ENCODE assay signal across 8 mouse cellular contexts in genomic region chr2:29964354-29965249, GRCm38 (mm10). TPM values are rescaled to one million over a fixed set of nuclear protein-coding genes. Genes with fewer than 3 reads are reported as not detected.
DNase-seq lines count a peak whose midpoint lies in the region; ATAC-seq and TF ChIP-seq lines count a peak whose summit lies in the region.

No protein-coding gene starts in this region.

- H3K4me1 ChIP-seq in bone marrow, adult 2 months (ENCODE audit: control insufficient read depth, insufficient read depth, low read length): no peaks in the 10 kb centered on the region
- H3K4me1 ChIP-seq in forebrain, postnatal 0 days (ENCODE audit: insufficient read depth): peaks cover 25% of the 10 kb centered on the region
- H3K4me1 ChIP-seq in intestine, postnatal 0 days (replicated peaks; ENCODE audit: control insufficient read depth, insufficient read depth, low read length): peaks cover 20% of the 10 kb centered on the region
- H3K4me1 ChIP-seq in limb, embryonic 10.5 days: peaks cover 26% of the 10 kb centered on the region
- H3K4me1 ChIP-seq in midbrain, embryonic 15.5 days: peaks cover 39% of the 10 kb centered on the region

- peak; percentile 13 to 42 for DNase-seq in monocyte, adult 2 months (ENCODE audit: low read depth in 1 of 2, low spot score in 2 of 2)
- DNase-seq in forebrain, postnatal 0 days: peak; percentile 74
- DNase-seq in limb, embryonic 10.5 days (ENCODE audit: low spot score): no peak

- peak overlapping the region; percentile 99 for H3K9ac ChIP-seq in forebrain, postnatal 0 days
- H3K9ac ChIP-seq in intestine, postnatal 0 days (ENCODE audit: low read depth, low read length): peak overlapping the region; percentile 91
- peak overlapping the region; percentile 91 for H3K9ac ChIP-seq in midbrain, embryonic 15.5 days

- H3K9me3 ChIP-seq in forebrain, postnatal 0 days (ENCODE audit: low read length): no peaks in the 10 kb centered on the region
- H3K9me3 ChIP-seq in intestine, postnatal 0 days (ENCODE audit: control insufficient read depth): no peaks in the 10 kb centered on the region
- H3K9me3 ChIP-seq in limb, embryonic 10.5 days (replicated peaks): no peaks in the 10 kb centered on the region
- H3K9me3 ChIP-seq in midbrain, embryonic 15.5 days: no peaks in the 10 kb centered on the region

- TF ChIP-seq POLR2A in bone marrow, adult 2 months (IDR thresholded peaks at IDR 0.05; ENCODE audit: borderline replicate concordance, control insufficient read depth, low read depth, low read length): no peak

- peak overlapping the region; percentile 96 for H3K27ac ChIP-seq in bone marrow, adult 2 months (ENCODE audit: control insufficient read depth, insufficient read depth, low read depth, low read length, poor library complexity)
- peak overlapping the region; percentile 98 for H3K27ac ChIP-seq in forebrain, postnatal 0 days (ENCODE audit: low read depth, low read length)
- H3K27ac ChIP-seq in intestine, postnatal 0 days (ENCODE audit: low read depth, low read length): peak overlapping the region; percentile 90
- H3K27ac ChIP-seq in limb, embryonic 10.5 days: peak overlapping the region; percentile 96
- H3K27ac ChIP-seq in midbrain, embryonic 15.5 days: peak overlapping the region; percentile 98

- H3K27me3 ChIP-seq in forebrain, postnatal 0 days (ENCODE audit: insufficient read depth, low read length): no peaks in the 10 kb centered on the region
- H3K27me3 ChIP-seq in intestine, postnatal 0 days (replicated peaks; ENCODE audit: control insufficient read depth, insufficient read depth, low read length): no peaks in the 10 kb centered on the region
- H3K27me3 ChIP-seq in limb, embryonic 10.5 days (ENCODE audit: low read depth, poor library complexity, severe bottlenecking): no peaks in the 10 kb centered on the region
- no peaks in the 10 kb centered on the region for H3K27me3 ChIP-seq in midbrain, embryonic 15.5 days (replicated peaks)

- TF ChIP-seq CTCF in bone marrow, adult 2 months (IDR thresholded peaks at IDR 0.05; ENCODE audit: control insufficient read depth, insufficient read depth, low read length): no peak
- TF ChIP-seq CTCF in forebrain, postnatal 0 days (IDR thresholded peaks at IDR 0.05; ENCODE audit: low read depth): no peak
- no peak for TF ChIP-seq CTCF in intestine, postnatal 0 days (IDR thresholded peaks at IDR 0.05; ENCODE audit: low read depth)

- H3K4me3 ChIP-seq in bone marrow, adult 2 months (replicated peaks; ENCODE audit: control insufficient read depth, low read depth, low read length): peak overlapping the region; percentile 58
- H3K4me3 ChIP-seq in forebrain, postnatal 0 days (ENCODE audit: low read depth, low read length): peak overlapping the region; percentile 99
- peak overlapping the region; percentile 94 for H3K4me3 ChIP-seq in intestine, postnatal 0 days (ENCODE audit: low read depth, low read length)
- H3K4me3 ChIP-seq in limb, embryonic 10.5 days: peak overlapping the region; percentile 98
- H3K4me3 ChIP-seq in midbrain, embryonic 15.5 days: peak overlapping the region; percentile 88

- WGBS in bone marrow, adult 2 months: 23% methylated on average over 10 of the region's 10 CpGs
- 10% methylated on average over 10 of the region's 10 CpGs for WGBS in forebrain, postnatal 0 days
- 13% methylated on average over 10 of the region's 10 CpGs for WGBS in intestine, postnatal 0 days
- WGBS in limb, embryonic 10.5 days: 19% methylated on average over 10 of the region's 10 CpGs
- 14% methylated on average over 10 of the region's 10 CpGs for WGBS in midbrain, embryonic 15.5 days

- peaks cover 16% of the 10 kb centered on the region; the same call in 1 of the 2 replicates for H3K36me3 ChIP-seq in forebrain, postnatal 0 days (ENCODE audit: insufficient read depth)
- peaks cover 6% of the 10 kb centered on the region for H3K36me3 ChIP-seq in intestine, postnatal 0 days (ENCODE audit: control insufficient read depth, insufficient read depth)
- H3K36me3 ChIP-seq in limb, embryonic 10.5 days: peaks cover 28% of the 10 kb centered on the region
- H3K36me3 ChIP-seq in midbrain, embryonic 15.5 days (replicated peaks): peaks cover 7% of the 10 kb centered on the region

- peak overlapping the region; percentile 58 for H3K4me2 ChIP-seq in forebrain, postnatal 0 days (ENCODE audit: low read depth)
- peak overlapping the region; percentile 81 for H3K4me2 ChIP-seq in intestine, postnatal 0 days (replicated peaks; ENCODE audit: low read depth)
- peak overlapping the region; percentile 67 for H3K4me2 ChIP-seq in midbrain, embryonic 15.5 days

- no peak for ATAC-seq in monocyte, adult 5-6 weeks (replicated peaks; ENCODE audit: insufficient number of reproducible peaks, low FRiP score, low TSS enrichment, poor library complexity, severe bottlenecking)
- ATAC-seq in forebrain, postnatal 0 days: peak; percentile 15; the same call in 1 of the 2 replicates
- peak; percentile 31 for ATAC-seq in intestine, postnatal 0 days
- no peak for ATAC-seq in midbrain, embryonic 15.5 days (replicated peaks)
- no peak for ATAC-seq in activated CD4-positive, CD25-positive, alpha-beta regulatory T cell, adult 4 months

RNA-seq across cellular contexts. Expression of gene Sptan1, which starts 0.8 kb away (rescaled TPM):
- 296 to 354 TPM (median 326 TPM) in 3 replicates for total RNA-seq in monocyte, adult 5-6 weeks (2017)
- 13.8 and 23.4 TPM in 2 replicates for polyA plus RNA-seq in bone marrow, adult 2 months (2011; ENCODE audit: insufficient read depth, insufficient read length, low replicate concordance, missing spikeins)
- 839 and 918 TPM in 2 replicates for total RNA-seq in forebrain, postnatal 0 days (2014; rRNA removed)
- 182 and 192 TPM in 2 replicates for polyA plus RNA-seq in forebrain, postnatal 0 days (2015; fragmentation: Nextera tagmentation; extraction: Ambion mirVana)
- 58.6 and 60.9 TPM in 2 replicates for polyA plus RNA-seq in intestine, postnatal 0 days (2015; fragmentation: Nextera tagmentation; extraction: Ambion mirVana)
- 70.6 and 80.4 TPM in 2 replicates for polyA plus RNA-seq in limb, embryonic 10.5 days (2016; fragmentation: Nextera tagmentation; extraction: Ambion mirVana)
- polyA plus RNA-seq in midbrain, embryonic 15.5 days (2015; fragmentation: Nextera tagmentation; extraction: Ambion mirVana): 238 and 239 TPM in 2 replicates
- 10 to 100 TPM; 78.3 to 89.3 TPM for polyA plus RNA-seq in activated CD4-positive, CD25-positive, alpha-beta regulatory T cell, adult 4 months (2017; shearing (Covaris generic))

RNA-seq across cellular contexts. Expression of gene Gle1, which starts 29.4 kb away (rescaled TPM):
- total RNA-seq in monocyte, adult 5-6 weeks (2017): 62.8 to 92.3 TPM (median 86.3 TPM) in 3 replicates
- polyA plus RNA-seq in bone marrow, adult 2 months (2011; ENCODE audit: insufficient read depth, insufficient read length, low replicate concordance, missing spikeins): 14.8 and 16.6 TPM in 2 replicates
- total RNA-seq in forebrain, postnatal 0 days (2014; rRNA removed): 52.7 and 57.4 TPM in 2 replicates
- 55.2 and 62.3 TPM in 2 replicates for polyA plus RNA-seq in forebrain, postnatal 0 days (2015; fragmentation: Nextera tagmentation; extraction: Ambion mirVana)
- polyA plus RNA-seq in intestine, postnatal 0 days (2015; fragmentation: Nextera tagmentation; extraction: Ambion mirVana): 14.3 and 14.5 TPM in 2 replicates
- 75.8 and 86.9 TPM in 2 replicates for polyA plus RNA-seq in limb, embryonic 10.5 days (2016; fragmentation: Nextera tagmentation; extraction: Ambion mirVana)
- polyA plus RNA-seq in midbrain, embryonic 15.5 days (2015; fragmentation: Nextera tagmentation; extraction: Ambion mirVana): 75.1 and 78.0 TPM in 2 replicates
- 10 to 100 TPM; 42.4 to 52.7 TPM for polyA plus RNA-seq in activated CD4-positive, CD25-positive, alpha-beta regulatory T cell, adult 4 months (2017; shearing (Covaris generic))

Comparison
In these comparisons a context has a peak if more than half of its experiments do, and no peak if none do; other contexts are left out.
1. ATAC-seq: peak in forebrain, postnatal 0 days (single experiment) and intestine, postnatal 0 days (single experiment); none in monocyte, adult 5-6 weeks (single experiment), midbrain, embryonic 15.5 days (single experiment) and activated CD4-positive, CD25-positive, alpha-beta regulatory T cell, adult 4 months (single experiment).
2. Peak in every context shown above with its lines, with median percentiles within 50 percentile points of each other: H3K27ac ChIP-seq, H3K4me3 ChIP-seq, H3K4me2 ChIP-seq and H3K9ac ChIP-seq.